Mouse (Mus musculus) heart, embryonic 11.5 days (tissue): ENCODE results near the gene Olfr809. TPM values are rescaled to one million over a fixed set of nuclear protein-coding genes. Genes with fewer than 3 reads are reported as not detected.

ENCODE experiments used
- microRNA-seq: library from miRNA; unstranded; fragments of <30 nt; microRNA quantifications from one replicate; pipeline ENCODE4, GENCODE M21; 2016; ENCODE audit warnings: borderline number of aligned reads
- polyA plus RNA-seq: library from polyadenylated mRNA; unstranded; fragments of >200 nt; fragmentation: Nextera tagmentation; extraction: Ambion mirVana; gene quantifications from 2 replicates; pipeline ENCODE4 v1.2.1, GENCODE M21; 2014

Gene Olfr809
- polyA plus RNA-seq, 1 experiment from 2014 or later = not detected

Small RNA genes lying within 50 kb of the gene (microRNA-seq; reads per million reads assigned to microRNA genes)
- gene Gm24485 = not detected

Other genes with a start within 250 kb of the Olfr809 start
- not detected in 2 replicates for gene Olfr792, start 235.5 kb upstream of the Olfr809 start, polyA plus RNA-seq
- gene Olfr794, start 207.0 kb upstream of the Olfr809 start, polyA plus RNA-seq = not detected in 2 replicates
- gene Olfr796, start 162.1 kb upstream of the Olfr809 start, polyA plus RNA-seq = not detected in 2 replicates
- not detected in 2 replicates for gene Olfr798, start 146.7 kb upstream of the Olfr809 start, polyA plus RNA-seq
- gene Olfr799, start 137.2 kb upstream of the Olfr809 start, polyA plus RNA-seq = not detected in 2 replicates
- not detected in 2 replicates for gene Olfr800, start 116.9 kb upstream of the Olfr809 start, polyA plus RNA-seq
- not detected in 2 replicates for gene Olfr801, start 100.8 kb upstream of the Olfr809 start, polyA plus RNA-seq
- 0.03 TPM in 1 of 2 replicates, not detected in the other for gene Olfr802, start 86.5 kb upstream of the Olfr809 start, polyA plus RNA-seq
- gene Olfr803, start 80.4 kb upstream of the Olfr809 start, polyA plus RNA-seq = not detected in 2 replicates
- not detected in 2 replicates for gene Olfr804, start 71.4 kb upstream of the Olfr809 start, polyA plus RNA-seq
- gene Olfr805, start 45.3 kb upstream of the Olfr809 start, polyA plus RNA-seq = not detected in 2 replicates
- not detected in 2 replicates for gene Olfr806, start 32.7 kb upstream of the Olfr809 start, polyA plus RNA-seq
- not detected in 2 replicates for gene Olfr807, start 16.8 kb upstream of the Olfr809 start, polyA plus RNA-seq
- gene Olfr808, start 9.2 kb upstream of the Olfr809 start, polyA plus RNA-seq = not detected in 2 replicates
- gene Olfr810, start 20.3 kb downstream of the Olfr809 start, polyA plus RNA-seq = not detected in 2 replicates
- gene Olfr811, start 29.8 kb downstream of the Olfr809 start, polyA plus RNA-seq = not detected in 2 replicates
- not detected in 2 replicates for gene Olfr812, start 71.5 kb downstream of the Olfr809 start, polyA plus RNA-seq
- gene Olfr813, start 80.7 kb downstream of the Olfr809 start, polyA plus RNA-seq = not detected in 2 replicates
- gene Olfr814, start 105.2 kb downstream of the Olfr809 start, polyA plus RNA-seq = not detected in 2 replicates
- gene Olfr815, start 131.2 kb downstream of the Olfr809 start, polyA plus RNA-seq = not detected in 2 replicates
- not detected in 2 replicates for gene Olfr816, start 141.0 kb downstream of the Olfr809 start, polyA plus RNA-seq
- gene Olfr818, start 174.5 kb downstream of the Olfr809 start, polyA plus RNA-seq = not detected in 2 replicates
- not detected in 2 replicates for gene Olfr819, start 192.6 kb downstream of the Olfr809 start, polyA plus RNA-seq
- not detected in 2 replicates for gene Olfr247, start 201.5 kb downstream of the Olfr809 start, polyA plus RNA-seq
- gene Gm10310, start 210.4 kb downstream of the Olfr809 start, polyA plus RNA-seq = not detected in 2 replicates
- not detected in 2 replicates for gene Olfr820, start 238.0 kb downstream of the Olfr809 start, polyA plus RNA-seq